Mouse (Mus musculus): ENCODE data around the gene Ntsr1. TPM values are rescaled to one million over a fixed set of nuclear protein-coding genes. Genes with fewer than 3 reads are reported as not detected.

Ntsr1 gene
- 0.11 TPM for polyA plus RNA-seq (2014; fragmentation: Illumina TruSeq; extraction: RNeasy Lipid Tissue Mini Kit (QIAGEN cat#74804); ENCODE audit: low read depth, low replicate concordance)

GRCm38 (mm10) chr2:180499741-180500140, at the start of gene Ntsr1:
Ntsr1 (plus strand) TSS chr2:180499976.

GRCm38 (mm10) chr2:180455723-180456698, 43.8 kb upstream of the Ntsr1 start, which contains the start of gene Slco4a1:
Slco4a1 (plus strand) TSS chr2:180456245.

GRCm38 (mm10) chr2:180581002-180581401, 81.2 kb downstream of the Ntsr1 start, which contains the start of gene Mrgbp:
Mrgbp (plus strand) TSS chr2:180581304.

DNA sequence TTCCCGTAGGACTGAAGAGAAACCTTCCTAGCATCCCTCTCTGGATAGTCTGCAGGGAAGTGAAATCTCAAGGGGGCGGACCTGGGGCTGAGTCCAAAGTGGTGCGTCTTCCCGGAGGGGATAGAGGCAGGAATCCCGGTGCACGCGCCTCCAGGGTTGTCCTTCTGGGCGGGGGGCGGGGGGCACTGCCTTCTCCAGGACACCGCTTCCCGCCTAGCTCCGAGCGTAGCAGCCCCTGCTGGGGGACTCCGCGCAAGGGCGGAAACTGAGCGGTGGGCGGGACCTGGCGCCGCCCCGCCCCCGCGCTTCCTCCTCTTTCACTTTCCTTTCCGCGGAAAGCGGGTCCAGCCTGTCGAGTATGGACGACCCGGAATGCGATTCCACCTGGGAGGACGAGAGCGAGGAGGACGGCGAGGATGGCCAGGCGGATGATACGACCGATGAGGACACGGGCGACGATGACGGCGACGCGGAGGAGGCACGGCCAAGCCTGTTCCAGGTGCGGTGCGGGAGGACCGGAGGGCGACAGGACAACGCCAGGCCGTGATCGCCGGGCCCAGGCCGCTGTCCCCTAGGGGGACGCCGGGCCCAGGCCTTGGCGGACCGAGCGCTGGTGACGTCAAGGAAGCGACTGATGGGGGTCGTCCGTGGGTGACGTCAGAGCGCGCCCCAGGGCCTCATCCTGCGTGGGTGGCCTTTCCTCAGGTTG, 89.5 kb downstream of the Ntsr1 start, which contains the start of gene Ogfr:
TSS of gene Ogfr (plus strand) at position 123 of the 709 bp plus-strand sequence.

Other genes starting within 250 kb of the Ntsr1 start
- gene Rps21, start 242.6 kb upstream of the Ntsr1 start, polyA plus RNA-seq (2014; fragmentation: Illumina TruSeq; extraction: RNeasy Lipid Tissue Mini Kit (QIAGEN cat#74804); ENCODE audit: low read depth, low replicate concordance), result 56.7 TPM
- gene Cables2, start 226.5 kb upstream of the Ntsr1 start, polyA plus RNA-seq (2014; fragmentation: Illumina TruSeq; extraction: RNeasy Lipid Tissue Mini Kit (QIAGEN cat#74804); ENCODE audit: low read depth, low replicate concordance), result 10.9 TPM
- gene Rbbp8nl, start 210.1 kb upstream of the Ntsr1 start, polyA plus RNA-seq (2014; fragmentation: Illumina TruSeq; extraction: RNeasy Lipid Tissue Mini Kit (QIAGEN cat#74804); ENCODE audit: low read depth, low replicate concordance), result not detected
- 0.06 TPM for gene Gata5, start 165.3 kb upstream of the Ntsr1 start, polyA plus RNA-seq (2014; fragmentation: Illumina TruSeq; extraction: RNeasy Lipid Tissue Mini Kit (QIAGEN cat#74804); ENCODE audit: low read depth, low replicate concordance)
- not detected for gene Slco4a1, start 43.7 kb upstream of the Ntsr1 start, polyA plus RNA-seq (2014; fragmentation: Illumina TruSeq; extraction: RNeasy Lipid Tissue Mini Kit (QIAGEN cat#74804); ENCODE audit: low read depth, low replicate concordance)
- gene Mrgbp, start 81.3 kb downstream of the Ntsr1 start, polyA plus RNA-seq (2014; fragmentation: Illumina TruSeq; extraction: RNeasy Lipid Tissue Mini Kit (QIAGEN cat#74804); ENCODE audit: low read depth, low replicate concordance), result 77.9 TPM
- gene Ogfr, start 89.3 kb downstream of the Ntsr1 start, polyA plus RNA-seq (2014; fragmentation: Illumina TruSeq; extraction: RNeasy Lipid Tissue Mini Kit (QIAGEN cat#74804); ENCODE audit: low read depth, low replicate concordance), result 9.0 TPM
- gene Col9a3, start 97.8 kb downstream of the Ntsr1 start, polyA plus RNA-seq (2014; fragmentation: Illumina TruSeq; extraction: RNeasy Lipid Tissue Mini Kit (QIAGEN cat#74804); ENCODE audit: low read depth, low replicate concordance), result 1.1 TPM
- 418 TPM for gene Tcfl5, start 142.7 kb downstream of the Ntsr1 start, polyA plus RNA-seq (2014; fragmentation: Illumina TruSeq; extraction: RNeasy Lipid Tissue Mini Kit (QIAGEN cat#74804); ENCODE audit: low read depth, low replicate concordance)
- 33.7 TPM for gene Dido1, start 210.0 kb downstream of the Ntsr1 start, polyA plus RNA-seq (2014; fragmentation: Illumina TruSeq; extraction: RNeasy Lipid Tissue Mini Kit (QIAGEN cat#74804); ENCODE audit: low read depth, low replicate concordance)
- gene Gid8, start 210.1 kb downstream of the Ntsr1 start, polyA plus RNA-seq (2014; fragmentation: Illumina TruSeq; extraction: RNeasy Lipid Tissue Mini Kit (QIAGEN cat#74804); ENCODE audit: low read depth, low replicate concordance), result 39.3 TPM
- 1.4 TPM for gene Slc17a9, start 225.3 kb downstream of the Ntsr1 start, polyA plus RNA-seq (2014; fragmentation: Illumina TruSeq; extraction: RNeasy Lipid Tissue Mini Kit (QIAGEN cat#74804); ENCODE audit: low read depth, low replicate concordance)

Data from testis, adult 10 weeks (tissue).